Mouse (Mus musculus): Measurements from ENCODE around the gene Upb1. TPM values are rescaled to one million over a fixed set of nuclear protein-coding genes. Genes with fewer than 3 reads are reported as not detected.
"Not testable (repeated sequence)": the region's sequence is repeated elsewhere in the genome, so short reads cannot be mapped to it uniquely, and the experiment has no call there.

Upb1 gene
- polyA plus RNA-seq, 1 experiment: 58.5 TPM

DNA sequence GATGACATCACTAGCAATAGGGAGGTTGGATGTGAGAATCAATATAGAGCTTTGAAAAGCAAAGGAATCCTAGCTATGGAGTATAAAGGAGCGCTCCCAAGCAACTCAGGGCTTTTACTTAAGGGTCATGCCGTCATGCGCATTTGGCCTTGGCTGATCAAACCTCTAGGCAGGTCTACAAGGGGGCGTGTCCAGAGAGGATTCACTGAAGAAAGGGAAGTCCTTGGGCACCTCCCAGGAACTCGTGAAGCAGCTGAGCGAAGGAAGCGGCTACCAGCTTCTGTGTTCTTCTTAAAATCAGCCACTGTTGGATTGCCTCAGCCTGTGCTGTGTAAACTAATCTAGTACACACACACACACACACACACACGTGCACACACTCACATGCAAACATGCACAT is 72.5 kb downstream of the Upb1 start:
- Histone ChIP-seq H3K27me3 (replicated peaks; ENCODE audit: control insufficient read depth, insufficient read depth, low read length) (no peaks in the 10 kb centered on the region), H3K27ac (ENCODE audit: insufficient read depth, low read depth, low read length) (no peak overlapping the region), H3K4me1 (ENCODE audit: control insufficient read depth, insufficient read depth, low read length) (peaks cover 9% of the 10 kb centered on the region; the same call in 1 of the 2 replicates), H3K36me3 (ENCODE audit: control insufficient read depth, insufficient read depth, low read length) (no peaks in the 10 kb centered on the region), H3K4me3 (ENCODE audit: insufficient read depth, low read depth, low read length) (no peak overlapping the region)
- TF ChIP-seq POLR2A (IDR thresholded peaks at IDR 0.05; ENCODE audit: low read depth, low read length) (no peak), CTCF (conservative IDR thresholded peaks at IDR 0.05; ENCODE audit: insufficient read depth, insufficient read length, low read depth, low read length) (no peak)
- no peak for DNase-seq
- 83% methylated on average over 8 of the region's 8 CpGs for WGBS

DNA sequence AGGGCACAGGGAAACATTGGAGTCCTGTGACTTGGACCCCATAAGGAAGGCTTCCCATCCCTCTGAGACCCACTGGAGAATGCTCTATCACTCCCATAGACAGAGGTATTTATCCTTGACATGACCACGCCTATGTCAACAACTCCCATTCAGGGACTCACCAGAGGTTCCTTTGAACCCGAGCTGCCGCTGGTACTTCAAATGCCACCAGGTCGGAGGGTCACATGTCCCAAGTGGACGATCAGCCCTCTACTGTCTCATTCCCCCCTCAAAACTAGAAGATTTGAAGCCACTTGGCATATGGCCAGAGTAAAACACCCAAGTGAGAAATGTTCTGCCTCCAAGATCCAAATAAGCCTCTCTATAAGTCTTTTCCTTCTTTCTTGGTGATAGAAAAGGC is 73.7 kb downstream of the Upb1 start:
- TF ChIP-seq POLR2A (IDR thresholded peaks at IDR 0.05; ENCODE audit: low read depth, low read length): no peak
- TF ChIP-seq CTCF (conservative IDR thresholded peaks at IDR 0.05; ENCODE audit: insufficient read depth, insufficient read length, low read depth, low read length): no peak
- 23% methylated on average over 5 of the region's 5 CpGs for WGBS
- no peaks in the 10 kb centered on the region for H3K36me3 ChIP-seq (ENCODE audit: control insufficient read depth, insufficient read depth, low read length)
- no peaks in the 10 kb centered on the region for H3K27me3 ChIP-seq (replicated peaks; ENCODE audit: control insufficient read depth, insufficient read depth, low read length)
- H3K4me1 ChIP-seq (ENCODE audit: control insufficient read depth, insufficient read depth, low read length): peaks cover 9% of the 10 kb centered on the region; the same call in 1 of the 2 replicates
- no peak for DNase-seq
- H3K4me3 ChIP-seq (ENCODE audit: insufficient read depth, low read depth, low read length): no peak overlapping the region
- H3K27ac ChIP-seq (ENCODE audit: insufficient read depth, low read depth, low read length): no peak overlapping the region

DNA sequence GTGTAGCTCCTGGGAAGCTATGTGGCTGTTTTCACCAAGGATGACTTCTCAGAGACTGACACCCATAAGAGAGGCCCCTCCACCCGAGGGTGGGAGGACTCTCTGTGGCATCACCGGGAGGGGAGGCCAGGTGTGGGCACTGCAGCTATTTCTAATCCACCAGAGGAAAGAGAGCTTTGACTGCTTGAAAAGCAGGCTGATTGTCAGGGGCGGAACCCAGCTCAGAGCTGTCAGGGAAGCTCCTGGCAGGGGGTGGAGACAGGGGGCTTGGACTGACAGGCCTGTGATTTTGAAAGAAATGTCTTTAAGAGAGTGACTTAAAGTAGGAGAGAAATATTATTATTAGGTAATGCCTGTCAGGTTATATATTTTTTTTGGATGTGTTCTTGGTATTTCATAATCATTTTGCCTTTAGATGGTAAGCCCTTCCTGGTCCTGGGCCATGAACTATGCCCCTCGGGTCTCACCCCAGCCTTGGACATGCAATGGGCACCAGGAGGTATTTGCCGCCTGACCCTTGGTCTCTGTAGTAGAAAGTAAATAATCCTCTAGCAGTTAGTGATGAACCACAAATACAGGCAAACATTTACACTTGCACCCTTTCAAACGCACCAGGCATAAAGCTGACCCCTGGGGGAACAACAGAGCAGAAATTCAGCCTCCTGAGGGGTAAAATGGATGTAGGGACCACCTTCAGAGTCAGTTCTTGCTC is 74.4 kb downstream of the Upb1 start:
- WGBS: 51% methylated on average over 5 of the region's 6 CpGs
- H3K36me3 ChIP-seq (ENCODE audit: control insufficient read depth, insufficient read depth, low read length); H3K4me1 ChIP-seq (ENCODE audit: control insufficient read depth, insufficient read depth, low read length); H3K27me3 ChIP-seq (replicated peaks; ENCODE audit: control insufficient read depth, insufficient read depth, low read length); H3K4me3 ChIP-seq (ENCODE audit: insufficient read depth, low read depth, low read length): not testable (repeated sequence)
- DNase-seq: peak; percentile 25
- peak overlapping the region; percentile 31 for H3K27ac ChIP-seq (ENCODE audit: insufficient read depth, low read depth, low read length)

DNA sequence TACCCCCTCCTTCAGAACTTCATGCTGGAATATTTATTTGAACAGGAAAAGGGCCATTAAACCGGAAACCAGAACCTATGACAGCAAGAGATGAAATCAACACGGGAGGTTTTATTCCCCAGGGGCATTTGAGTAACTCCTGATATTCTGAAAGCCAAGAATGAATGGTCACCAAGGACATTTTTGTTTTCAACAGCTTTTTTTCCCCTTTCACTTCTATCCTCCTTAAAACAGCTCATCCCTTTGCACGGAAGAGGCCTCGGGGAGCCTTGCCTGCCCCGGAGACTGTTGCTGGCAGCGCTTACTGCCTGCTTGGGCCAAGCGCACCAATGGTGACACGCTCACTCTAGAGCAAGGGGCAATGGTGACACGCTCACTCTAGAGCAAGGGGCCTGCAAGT is 76.1 kb downstream of the Upb1 start:
- no peak overlapping the region for H3K27ac ChIP-seq (ENCODE audit: insufficient read depth, low read depth, low read length)
- peak; percentile 56 for DNase-seq

DNA sequence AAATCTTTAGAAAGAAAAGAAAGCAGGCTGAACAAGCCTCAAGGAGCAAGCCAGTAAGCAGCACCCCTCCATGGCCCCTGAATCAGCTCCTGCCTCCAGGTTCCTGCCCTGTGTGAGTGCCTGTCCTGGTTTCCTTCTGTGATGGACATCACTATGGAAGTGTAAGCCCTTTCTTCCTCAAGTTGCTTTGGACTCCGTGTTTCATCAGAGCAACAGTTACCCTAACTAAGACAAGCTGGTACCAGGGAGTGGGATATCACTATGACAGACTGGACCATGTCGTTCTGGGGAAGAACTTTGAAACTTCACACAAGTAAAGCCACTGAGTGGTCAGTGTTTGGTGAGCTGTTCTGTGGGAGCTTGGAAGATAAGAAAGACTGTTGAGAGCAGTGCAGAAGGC is 79.0 kb downstream of the Upb1 start:
- H3K4me1 ChIP-seq (ENCODE audit: control insufficient read depth, insufficient read depth, low read length): peaks cover 5% of the 10 kb centered on the region; the same call in 1 of the 2 replicates
- no peaks in the 10 kb centered on the region for H3K36me3 ChIP-seq (ENCODE audit: control insufficient read depth, insufficient read depth, low read length)
- TF ChIP-seq CTCF (conservative IDR thresholded peaks at IDR 0.05; ENCODE audit: insufficient read depth, insufficient read length, low read depth, low read length) (no peak), POLR2A (IDR thresholded peaks at IDR 0.05; ENCODE audit: low read depth, low read length) (no peak)
- WGBS: 96% methylated on average over 2 of the region's 2 CpGs
- no peak overlapping the region for H3K4me3 ChIP-seq (ENCODE audit: insufficient read depth, low read depth, low read length)
- no peaks in the 10 kb centered on the region for H3K27me3 ChIP-seq (replicated peaks; ENCODE audit: control insufficient read depth, insufficient read depth, low read length)
- DNase-seq: no peak
- H3K27ac ChIP-seq (ENCODE audit: insufficient read depth, low read depth, low read length): no peak overlapping the region

More for the DNA sequence above, 76.1 kb downstream of the Upb1 start:
- Histone ChIP-seq H3K4me3 (ENCODE audit: insufficient read depth, low read depth, low read length) (no peak overlapping the region), H3K36me3 (ENCODE audit: control insufficient read depth, insufficient read depth, low read length) (no peaks in the 10 kb centered on the region), H3K4me1 (ENCODE audit: control insufficient read depth, insufficient read depth, low read length) (peaks cover 9% of the 10 kb centered on the region; the same call in 1 of the 2 replicates), H3K27me3 (replicated peaks; ENCODE audit: control insufficient read depth, insufficient read depth, low read length) (no peaks in the 10 kb centered on the region)
- WGBS: 60% methylated on average over 9 of the region's 9 CpGs
- TF ChIP-seq POLR2A (IDR thresholded peaks at IDR 0.05; ENCODE audit: low read depth, low read length) (no peak), CTCF (conservative IDR thresholded peaks at IDR 0.05; ENCODE audit: insufficient read depth, insufficient read length, low read depth, low read length) (no peak)

DNA sequence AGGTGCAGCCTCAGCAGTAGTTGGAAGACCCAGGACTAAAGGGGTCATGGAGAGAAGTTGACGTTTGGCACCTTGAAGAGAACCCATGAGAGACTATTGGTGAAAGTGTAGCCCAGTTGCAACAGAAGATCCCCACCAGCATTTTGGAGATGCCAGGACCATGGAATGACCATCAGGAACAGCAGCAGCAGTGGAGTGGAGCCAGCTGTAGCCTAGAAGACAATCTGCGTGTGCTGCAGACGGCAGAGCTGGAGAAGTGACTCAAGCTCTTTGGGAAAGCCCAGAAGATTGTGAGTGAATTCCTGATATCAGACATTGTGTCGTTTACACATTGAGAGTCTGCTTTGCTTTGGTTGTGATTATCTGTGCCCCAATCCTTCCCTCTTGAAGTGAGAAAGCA is 80.8 kb downstream of the Upb1 start:
- WGBS: 84% methylated on average over 4 of the region's 4 CpGs
- Histone ChIP-seq H3K36me3 (ENCODE audit: control insufficient read depth, insufficient read depth, low read length) (no peaks in the 10 kb centered on the region), H3K4me3 (ENCODE audit: insufficient read depth, low read depth, low read length) (no peak overlapping the region), H3K27ac (ENCODE audit: insufficient read depth, low read depth, low read length) (no peak overlapping the region), H3K27me3 (replicated peaks; ENCODE audit: control insufficient read depth, insufficient read depth, low read length) (no peaks in the 10 kb centered on the region), H3K4me1 (ENCODE audit: control insufficient read depth, insufficient read depth, low read length) (no peaks in the 10 kb centered on the region)
- TF ChIP-seq CTCF (conservative IDR thresholded peaks at IDR 0.05; ENCODE audit: insufficient read depth, insufficient read length, low read depth, low read length) (no peak), POLR2A (IDR thresholded peaks at IDR 0.05; ENCODE audit: low read depth, low read length) (no peak)
- DNase-seq: no peak

DNA sequence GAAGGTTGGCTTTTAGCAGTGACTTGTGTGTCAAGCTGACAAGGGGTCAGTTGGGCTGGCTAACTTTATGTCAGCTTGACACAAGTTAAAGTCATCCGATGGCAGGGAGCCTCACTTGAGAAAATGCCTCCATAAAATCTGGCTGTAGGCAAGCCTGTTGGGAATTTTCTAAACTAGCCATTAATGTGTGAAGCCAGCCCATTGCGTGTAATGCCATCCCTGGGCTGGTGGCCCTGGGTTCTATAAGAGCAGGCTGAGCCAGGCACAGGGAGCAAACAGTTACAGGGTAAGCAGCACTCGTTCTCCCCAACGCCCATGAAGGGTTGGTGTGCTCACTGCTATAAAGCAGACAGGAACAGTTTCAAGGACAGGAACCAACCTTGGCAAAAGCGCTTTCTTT is 81.4 kb downstream of the Upb1 start:
- no peaks in the 10 kb centered on the region for H3K4me1 ChIP-seq (ENCODE audit: control insufficient read depth, insufficient read depth, low read length)
- H3K36me3 ChIP-seq (ENCODE audit: control insufficient read depth, insufficient read depth, low read length): no peaks in the 10 kb centered on the region
- H3K4me3 ChIP-seq (ENCODE audit: insufficient read depth, low read depth, low read length): no peak overlapping the region
- H3K27ac ChIP-seq (ENCODE audit: insufficient read depth, low read depth, low read length): no peak overlapping the region
- TF ChIP-seq CTCF (conservative IDR thresholded peaks at IDR 0.05; ENCODE audit: insufficient read depth, insufficient read length, low read depth, low read length): no peak
- TF ChIP-seq POLR2A (IDR thresholded peaks at IDR 0.05; ENCODE audit: low read depth, low read length): no peak
- no peak for DNase-seq
- WGBS: 84% methylated on average over 5 of the region's 5 CpGs
- H3K27me3 ChIP-seq (replicated peaks; ENCODE audit: control insufficient read depth, insufficient read depth, low read length): no peaks in the 10 kb centered on the region

Measured in kidney, adult 2 months (tissue).